Mouse (Mus musculus): ENCODE measurements around the gene Alb. TPM values are rescaled to one million over a fixed set of nuclear protein-coding genes. Genes with fewer than 3 reads are reported as not detected.

The Alb gene
- polyA plus RNA-seq, 1 experiment from 2014 or later, result 0.50 TPM

DNA sequence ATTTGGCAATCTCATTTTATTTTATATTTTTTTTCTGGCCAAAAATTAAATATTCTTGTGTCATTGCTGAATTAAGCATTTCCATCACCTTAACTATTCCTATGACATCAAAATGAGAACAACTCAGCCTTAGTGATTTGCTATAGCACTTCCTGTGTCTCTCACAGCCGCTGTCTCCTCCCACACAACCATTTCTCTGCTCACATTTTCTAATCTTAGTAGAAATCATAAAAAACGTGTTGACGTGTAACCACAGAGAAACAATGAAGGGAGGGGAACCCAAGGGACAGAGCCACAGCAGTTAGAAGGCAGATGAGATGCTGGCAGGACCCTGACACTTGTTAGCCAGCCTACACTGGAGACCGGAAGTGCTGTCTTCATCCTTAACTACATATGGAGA, 8.0 kb upstream of the Alb start:
- Histone ChIP-seq H3K36me3 (ENCODE audit: control insufficient read depth, insufficient read depth, low read length) (no peaks in the 10 kb centered on the region), H3K4me1 (ENCODE audit: control insufficient read depth, insufficient read depth, low read length) (no peaks in the 10 kb centered on the region), H3K9me3 (ENCODE audit: control insufficient read depth, low read length) (no peaks in the 10 kb centered on the region), H3K4me3 (ENCODE audit: low read depth, low read length) (no peak overlapping the region), H3K27ac (ENCODE audit: low read depth, low read length) (no peak overlapping the region), H3K4me2 (ENCODE audit: low read depth) (no peak overlapping the region), H3K27me3 (ENCODE audit: control insufficient read depth, insufficient read depth, low read length) (no peaks in the 10 kb centered on the region), H3K9ac (ENCODE audit: low read length) (no peak overlapping the region)
- ATAC-seq (ENCODE audit: insufficient read depth, low FRiP score, low TSS enrichment) (no peak), DNase-seq (ENCODE audit: low spot score) (no peak)
- 78% methylated on average over 4 of the region's 4 CpGs for WGBS

DNA sequence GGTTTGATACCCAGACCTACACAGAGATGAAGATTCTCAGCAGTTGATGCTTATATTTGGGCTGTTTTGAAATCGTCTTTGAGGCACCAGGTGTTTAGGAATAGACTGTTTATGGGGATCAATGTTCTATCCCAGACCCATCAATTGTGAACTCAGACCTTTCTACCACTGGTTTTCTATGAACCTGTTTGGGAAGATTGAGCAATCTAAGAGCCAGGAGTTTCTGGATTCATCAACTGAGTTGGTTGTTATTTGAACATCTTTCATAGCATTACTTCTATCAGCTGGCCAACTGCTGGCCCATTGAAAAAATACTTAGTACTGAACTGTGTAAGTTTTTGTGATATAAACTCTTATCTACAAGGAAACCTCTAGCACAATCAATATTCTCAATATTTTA, 3.5 kb upstream of the Alb start:
- Histone ChIP-seq H3K9ac (ENCODE audit: low read length) (no peak overlapping the region), H3K27me3 (ENCODE audit: control insufficient read depth, insufficient read depth, low read length) (no peaks in the 10 kb centered on the region), H3K27ac (ENCODE audit: low read depth, low read length) (no peak overlapping the region), H3K4me2 (ENCODE audit: low read depth) (no peak overlapping the region), H3K4me1 (ENCODE audit: control insufficient read depth, insufficient read depth, low read length) (no peaks in the 10 kb centered on the region), H3K36me3 (ENCODE audit: control insufficient read depth, insufficient read depth, low read length) (no peaks in the 10 kb centered on the region), H3K9me3 (ENCODE audit: control insufficient read depth, low read length) (no peaks in the 10 kb centered on the region), H3K4me3 (ENCODE audit: low read depth, low read length) (no peak overlapping the region)
- WGBS, result 79% methylated on average over 1 of the region's 1 CpGs
- DNase-seq (ENCODE audit: low spot score) (no peak), ATAC-seq (ENCODE audit: insufficient read depth, low FRiP score, low TSS enrichment) (no peak)

DNA sequence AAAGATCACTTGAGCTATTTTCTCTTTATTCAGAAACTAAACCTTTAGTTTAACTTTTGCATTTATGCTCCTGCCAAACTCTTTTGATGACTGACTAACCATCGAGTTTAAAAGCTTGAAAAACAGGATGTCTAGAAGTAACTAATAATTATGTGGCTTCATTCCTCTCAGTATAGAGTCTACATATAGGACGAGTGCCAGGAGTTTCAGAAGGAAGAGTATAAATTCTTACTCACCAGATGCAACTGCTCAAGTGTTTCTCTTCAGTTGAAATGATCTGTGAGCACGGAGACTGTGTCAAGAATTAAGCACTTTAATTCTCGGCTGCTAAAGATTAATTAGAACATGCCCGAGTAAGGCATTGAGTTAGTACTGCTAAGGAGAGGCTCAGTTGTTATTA, 2.0 kb upstream of the Alb start:
- 87% methylated on average over 5 of the region's 5 CpGs for WGBS
- no peak for ATAC-seq (ENCODE audit: insufficient read depth, low FRiP score, low TSS enrichment)
- no peak overlapping the region for H3K4me3 ChIP-seq (ENCODE audit: low read depth, low read length)

DNA sequence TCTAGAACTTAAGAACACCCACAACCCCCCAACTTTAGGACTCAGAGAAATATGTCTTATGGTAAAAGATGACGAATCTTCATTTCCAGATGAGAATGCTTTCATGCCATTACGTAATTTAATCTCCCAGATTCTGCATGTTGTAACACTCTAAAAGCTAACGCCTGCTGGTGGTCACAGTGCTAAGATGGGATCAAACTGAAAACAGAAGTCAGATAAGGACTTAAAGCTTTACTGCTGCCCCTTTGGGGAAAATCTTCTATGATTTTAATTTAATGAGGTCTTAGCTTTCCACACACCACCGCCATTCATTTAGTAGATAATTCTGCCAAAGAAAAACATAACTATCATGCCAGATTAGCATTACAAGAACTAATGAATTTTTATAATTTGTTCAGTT, 6.1 kb downstream of the Alb start:
- H3K4me2 ChIP-seq (ENCODE audit: low read depth), result no peak overlapping the region
- H3K9me3 ChIP-seq (ENCODE audit: control insufficient read depth, low read length), result no peaks in the 10 kb centered on the region
- DNase-seq (ENCODE audit: low spot score), result no peak
- H3K27ac ChIP-seq (ENCODE audit: low read depth, low read length), result no peak overlapping the region
- H3K27me3 ChIP-seq (ENCODE audit: control insufficient read depth, insufficient read depth, low read length), result no peaks in the 10 kb centered on the region
- H3K36me3 ChIP-seq (ENCODE audit: control insufficient read depth, insufficient read depth, low read length), result no peaks in the 10 kb centered on the region
- no peak for ATAC-seq (ENCODE audit: insufficient read depth, low FRiP score, low TSS enrichment)
- 74% methylated on average over 4 of the region's 4 CpGs for WGBS
- no peak overlapping the region for H3K4me3 ChIP-seq (ENCODE audit: low read depth, low read length)
- no peaks in the 10 kb centered on the region for H3K4me1 ChIP-seq (ENCODE audit: control insufficient read depth, insufficient read depth, low read length)
- no peak overlapping the region for H3K9ac ChIP-seq (ENCODE audit: low read length)

More for the DNA sequence above, 2.0 kb upstream of the Alb start:
- H3K9ac ChIP-seq (ENCODE audit: low read length), result no peak overlapping the region
- DNase-seq (ENCODE audit: low spot score), result no peak
- no peak overlapping the region for H3K27ac ChIP-seq (ENCODE audit: low read depth, low read length)
- H3K27me3 ChIP-seq (ENCODE audit: control insufficient read depth, insufficient read depth, low read length), result no peaks in the 10 kb centered on the region
- H3K36me3 ChIP-seq (ENCODE audit: control insufficient read depth, insufficient read depth, low read length), result no peaks in the 10 kb centered on the region
- no peaks in the 10 kb centered on the region for H3K4me1 ChIP-seq (ENCODE audit: control insufficient read depth, insufficient read depth, low read length)
- no peaks in the 10 kb centered on the region for H3K9me3 ChIP-seq (ENCODE audit: control insufficient read depth, low read length)
- no peak overlapping the region for H3K4me2 ChIP-seq (ENCODE audit: low read depth)

DNA sequence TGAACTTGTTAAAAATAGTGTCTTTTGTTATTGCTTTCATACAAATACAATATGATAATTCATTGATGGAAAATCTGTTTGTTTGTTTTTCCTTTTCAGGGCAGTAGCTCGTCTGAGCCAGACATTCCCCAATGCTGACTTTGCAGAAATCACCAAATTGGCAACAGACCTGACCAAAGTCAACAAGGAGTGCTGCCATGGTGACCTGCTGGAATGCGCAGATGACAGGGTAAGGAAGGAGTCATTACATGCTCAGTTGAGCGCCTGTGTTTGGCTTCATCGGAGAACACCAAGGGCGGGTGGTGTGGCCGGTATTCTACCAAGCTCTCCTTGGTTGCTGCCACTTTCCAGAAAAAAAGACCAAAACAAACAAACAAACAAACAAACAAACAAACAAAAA, 6.5 kb downstream of the Alb start:
- peak; percentile 61; the same call in 1 of the 2 replicates for ATAC-seq (ENCODE audit: insufficient read depth, low FRiP score, low TSS enrichment)
- Histone ChIP-seq H3K9ac (ENCODE audit: low read length) (no peak overlapping the region), H3K4me2 (ENCODE audit: low read depth) (no peak overlapping the region), H3K36me3 (ENCODE audit: control insufficient read depth, insufficient read depth, low read length) (no peaks in the 10 kb centered on the region), H3K4me3 (ENCODE audit: low read depth, low read length) (no peak overlapping the region), H3K4me1 (ENCODE audit: control insufficient read depth, insufficient read depth, low read length) (no peaks in the 10 kb centered on the region), H3K27ac (ENCODE audit: low read depth, low read length) (no peak overlapping the region), H3K9me3 (ENCODE audit: control insufficient read depth, low read length) (no peaks in the 10 kb centered on the region), H3K27me3 (ENCODE audit: control insufficient read depth, insufficient read depth, low read length) (no peaks in the 10 kb centered on the region)
- WGBS, result 11% methylated on average over 6 of the region's 6 CpGs
- DNase-seq (ENCODE audit: low spot score), result peak; percentile 39

DNA sequence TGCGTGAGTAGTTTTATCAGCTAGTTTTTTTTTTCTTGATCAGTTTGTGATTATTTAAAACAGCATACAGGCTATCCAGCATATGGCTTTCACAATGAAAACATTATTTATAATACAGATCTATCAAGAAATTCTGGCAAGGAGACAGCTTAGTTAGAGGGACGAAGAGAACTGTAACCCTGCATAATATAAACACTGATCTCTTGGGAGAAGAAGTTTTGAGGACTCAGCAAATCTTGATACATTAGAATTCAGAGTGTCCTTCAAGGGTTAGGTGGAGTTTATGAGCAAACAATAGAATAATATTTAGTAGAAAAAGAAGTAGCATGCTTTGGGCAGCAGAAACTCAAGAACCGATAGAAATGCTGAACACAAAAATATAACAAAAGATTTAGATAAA, 10.1 kb downstream of the Alb start:
- DNase-seq (ENCODE audit: low spot score) (no peak), ATAC-seq (ENCODE audit: insufficient read depth, low FRiP score, low TSS enrichment) (no peak)
- Histone ChIP-seq H3K4me3 (ENCODE audit: low read depth, low read length) (no peak overlapping the region), H3K9ac (ENCODE audit: low read length) (no peak overlapping the region), H3K9me3 (ENCODE audit: control insufficient read depth, low read length) (no peaks in the 10 kb centered on the region), H3K27ac (ENCODE audit: low read depth, low read length) (no peak overlapping the region), H3K36me3 (ENCODE audit: control insufficient read depth, insufficient read depth, low read length) (no peaks in the 10 kb centered on the region), H3K27me3 (ENCODE audit: control insufficient read depth, insufficient read depth, low read length) (no peaks in the 10 kb centered on the region), H3K4me2 (ENCODE audit: low read depth) (no peak overlapping the region), H3K4me1 (ENCODE audit: control insufficient read depth, insufficient read depth, low read length) (no peaks in the 10 kb centered on the region)
- 89% methylated on average over 3 of the region's 3 CpGs for WGBS

DNA sequence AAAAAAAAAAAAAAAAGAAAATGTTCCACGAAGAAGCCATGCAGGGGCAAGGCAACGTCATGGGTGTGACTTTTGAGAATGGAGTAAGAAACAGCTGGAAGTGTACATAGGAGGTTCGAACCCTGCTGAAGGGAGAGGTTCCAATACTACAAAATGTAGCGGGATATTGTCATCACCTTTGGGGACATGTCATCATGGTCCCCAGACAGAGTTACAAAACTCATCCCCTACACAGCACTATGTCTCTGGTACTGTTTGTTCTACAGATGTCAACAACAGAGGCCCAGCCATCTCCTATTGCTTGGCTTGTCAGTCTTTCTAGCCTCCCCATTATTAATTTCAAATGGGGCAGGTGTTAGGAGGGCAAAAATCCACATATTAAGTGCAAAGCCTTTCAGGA, 13.2 kb downstream of the Alb start:
- no peaks in the 10 kb centered on the region for H3K4me1 ChIP-seq (ENCODE audit: control insufficient read depth, insufficient read depth, low read length)
- H3K36me3 ChIP-seq (ENCODE audit: control insufficient read depth, insufficient read depth, low read length), result no peaks in the 10 kb centered on the region
- no peak overlapping the region for H3K27ac ChIP-seq (ENCODE audit: low read depth, low read length)
- WGBS, result 86% methylated on average over 4 of the region's 4 CpGs
- ATAC-seq (ENCODE audit: insufficient read depth, low FRiP score, low TSS enrichment) (no peak), DNase-seq (ENCODE audit: low spot score) (no peak)
- H3K4me3 ChIP-seq (ENCODE audit: low read depth, low read length), result no peak overlapping the region
- H3K4me2 ChIP-seq (ENCODE audit: low read depth), result no peak overlapping the region
- H3K27me3 ChIP-seq (ENCODE audit: control insufficient read depth, insufficient read depth, low read length), result no peaks in the 10 kb centered on the region
- H3K9ac ChIP-seq (ENCODE audit: low read length), result no peak overlapping the region
- no peaks in the 10 kb centered on the region for H3K9me3 ChIP-seq (ENCODE audit: control insufficient read depth, low read length)

DNA sequence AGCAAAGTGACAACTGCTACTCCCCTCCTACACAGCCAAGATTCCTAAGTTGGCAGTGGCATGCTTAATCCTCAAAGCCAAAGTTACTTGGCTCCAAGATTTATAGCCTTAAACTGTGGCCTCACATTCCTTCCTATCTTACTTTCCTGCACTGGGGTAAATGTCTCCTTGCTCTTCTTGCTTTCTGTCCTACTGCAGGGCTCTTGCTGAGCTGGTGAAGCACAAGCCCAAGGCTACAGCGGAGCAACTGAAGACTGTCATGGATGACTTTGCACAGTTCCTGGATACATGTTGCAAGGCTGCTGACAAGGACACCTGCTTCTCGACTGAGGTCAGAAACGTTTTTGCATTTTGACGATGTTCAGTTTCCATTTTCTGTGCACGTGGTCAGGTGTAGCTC, 13.7 kb downstream of the Alb start:
- H3K36me3 ChIP-seq (ENCODE audit: control insufficient read depth, insufficient read depth, low read length), result no peaks in the 10 kb centered on the region
- ATAC-seq (ENCODE audit: insufficient read depth, low FRiP score, low TSS enrichment) (no peak), DNase-seq (ENCODE audit: low spot score) (no peak)
- no peaks in the 10 kb centered on the region for H3K4me1 ChIP-seq (ENCODE audit: control insufficient read depth, insufficient read depth, low read length)
- WGBS, result 90% methylated on average over 5 of the region's 5 CpGs
- H3K9ac ChIP-seq (ENCODE audit: low read length), result no peak overlapping the region
- no peak overlapping the region for H3K4me2 ChIP-seq (ENCODE audit: low read depth)
- H3K27me3 ChIP-seq (ENCODE audit: control insufficient read depth, insufficient read depth, low read length), result no peaks in the 10 kb centered on the region
- H3K4me3 ChIP-seq (ENCODE audit: low read depth, low read length), result no peak overlapping the region
- no peak overlapping the region for H3K27ac ChIP-seq (ENCODE audit: low read depth, low read length)
- no peaks in the 10 kb centered on the region for H3K9me3 ChIP-seq (ENCODE audit: control insufficient read depth, low read length)

DNA sequence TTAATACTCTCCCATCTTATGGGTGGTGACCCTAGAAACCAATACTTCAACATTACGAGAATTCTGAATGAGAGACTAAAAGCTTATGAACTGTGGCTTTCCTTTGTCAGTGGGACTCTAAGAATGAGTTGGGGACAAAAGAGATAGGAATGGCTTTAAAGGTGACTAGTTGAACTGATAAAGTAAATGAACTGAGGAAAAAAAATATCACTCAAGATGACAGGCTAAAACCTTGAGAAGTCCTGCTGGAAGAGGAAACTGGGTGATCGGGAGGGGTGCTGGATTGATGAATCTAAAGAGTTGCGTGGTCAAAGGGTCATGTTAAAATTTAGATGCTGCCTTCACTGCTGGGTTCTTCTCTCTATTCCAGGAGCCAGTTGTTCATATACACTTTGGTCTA, 16.0 kb downstream of the Alb start:
- no peaks in the 10 kb centered on the region for H3K9me3 ChIP-seq (ENCODE audit: control insufficient read depth, low read length)
- H3K9ac ChIP-seq (ENCODE audit: low read length), result no peak overlapping the region
- H3K4me2 ChIP-seq (ENCODE audit: low read depth), result no peak overlapping the region
- no peak overlapping the region for H3K4me3 ChIP-seq (ENCODE audit: low read depth, low read length)
- no peaks in the 10 kb centered on the region for H3K27me3 ChIP-seq (ENCODE audit: control insufficient read depth, insufficient read depth, low read length)
- ATAC-seq (ENCODE audit: insufficient read depth, low FRiP score, low TSS enrichment), result no peak
- H3K27ac ChIP-seq (ENCODE audit: low read depth, low read length), result no peak overlapping the region
- no peaks in the 10 kb centered on the region for H3K4me1 ChIP-seq (ENCODE audit: control insufficient read depth, insufficient read depth, low read length)
- no peaks in the 10 kb centered on the region for H3K36me3 ChIP-seq (ENCODE audit: control insufficient read depth, insufficient read depth, low read length)
- WGBS, result 84% methylated on average over 3 of the region's 3 CpGs
- no peak for DNase-seq (ENCODE audit: low spot score)
